Mouse (Mus musculus) CH12.LX (cell line): ENCODE results near the gene Matn1. TPM values are rescaled to one million over a fixed set of nuclear protein-coding genes. Genes with fewer than 3 reads are reported as not detected.

Experiments used
- DNase-seq: peaks from one replicate; pipeline ENCODE4 v3.0.0-alpha.2; 2013; ENCODE audit errors: extremely low read depth
- H3K27ac ChIP-seq: 2 replicates; pipeline ENCODE4 v1.5.1; 2012; ENCODE audit warnings: low read depth, mild to moderate bottlenecking, control low read depth, moderate library complexity; ENCODE audit not compliant: insufficient read depth
- H3K27me3 ChIP-seq: replicated peaks from 2 replicates; pipeline ENCODE3; 2012; ENCODE audit warnings: inconsistent platforms
- H3K36me3 ChIP-seq, 2 experiments: replicated peaks in 1 of 2; 2 replicates each; pipeline versions ENCODE3 to v1.6.1; 2012; ENCODE audit warnings: inconsistent platforms in 1 of 2, low read length in 1 of 2, mild to moderate bottlenecking in 1 of 2, mixed read lengths in 1 of 2, moderate library complexity in 1 of 2; ENCODE audit not compliant: control insufficient read depth in 1 of 2, insufficient read depth in 1 of 2
- H3K4me1 ChIP-seq, 2 experiments: 2 replicates each; pipeline ENCODE4 v1.6.1; 2012; ENCODE audit warnings: inconsistent platforms in 1 of 2, moderate library complexity in 1 of 2; ENCODE audit not compliant: insufficient read depth in 2 of 2, control insufficient read depth in 1 of 2
- H3K4me2 ChIP-seq: 2 replicates; pipeline ENCODE4 v1.6.1; 2012; ENCODE audit warnings: low read depth, mild to moderate bottlenecking, control low read depth; ENCODE audit not compliant: poor library complexity, insufficient read depth, severe bottlenecking
- H3K4me3 ChIP-seq, 3 experiments: fragments of 150-350 bp in 1 of 3; sonication (generic) in 1 of 3; replicated peaks in 1 of 3; 2 replicates each; pipeline versions ENCODE3 to v1.5.1; 2011 to 2012; ENCODE audit warnings: low read depth in 2 of 3, low read length in 2 of 3, mild to moderate bottlenecking in 2 of 3, moderate library complexity in 2 of 3, control low read depth in 1 of 3, improper control_type of control experiment in 1 of 3, inconsistent platforms in 1 of 3, mixed read lengths in 1 of 3; ENCODE audit not compliant: poor library complexity in 1 of 3
- H3K79me2 ChIP-seq: replicated peaks from 2 replicates; pipeline ENCODE4 v1.6.1; 2012; ENCODE audit warnings: mild to moderate bottlenecking, moderate library complexity; ENCODE audit not compliant: control insufficient read depth, poor library complexity, insufficient read depth, severe bottlenecking; ENCODE audit errors: extremely low read depth
- H3K9ac ChIP-seq: 2 replicates; pipeline ENCODE4 v1.6.1; 2012; ENCODE audit warnings: low read depth, mild to moderate bottlenecking, control low read depth, moderate library complexity; ENCODE audit not compliant: insufficient read depth
- H3K9me3 ChIP-seq: replicated peaks from 2 replicates; pipeline ENCODE3; 2012; ENCODE audit warnings: low read length, inconsistent platforms, mixed read lengths
- BHLHE40 ChIP-seq: IDR thresholded peaks from 2 replicates; pipeline ENCODE4 v1.6.1; 2011; ENCODE audit warnings: mild to moderate bottlenecking, low read depth, low read length, improper control_type of control experiment
- CHD1 ChIP-seq: IDR thresholded peaks from 2 replicates; pipeline ENCODE4 v1.6.1; 2012; ENCODE audit warnings: low read depth, low read length, improper control_type of control experiment, inconsistent platforms
- CHD2 ChIP-seq: IDR thresholded peaks from 2 replicates; pipeline ENCODE4 v1.6.1; 2011; ENCODE audit warnings: low read length, improper control_type of control experiment
- ELF1 ChIP-seq: IDR thresholded peaks from 2 replicates; pipeline ENCODE4 v1.6.1; 2014; ENCODE audit warnings: low read depth, mild to moderate bottlenecking, inconsistent platforms, low read length, improper control_type of control experiment
- EP300 ChIP-seq: IDR thresholded peaks from 2 replicates; pipeline ENCODE4 v1.6.1; 2011; ENCODE audit warnings: low read length, improper control_type of control experiment
- GABPA ChIP-seq: IDR thresholded peaks from 2 replicates; pipeline ENCODE4 v1.6.1; 2012; ENCODE audit warnings: low read depth, low read length, improper control_type of control experiment, inconsistent platforms; ENCODE audit not compliant: insufficient replicate concordance
- IRF4 ChIP-seq: IDR thresholded peaks from 2 replicates; pipeline ENCODE4 v1.6.1; 2014; ENCODE audit warnings: low read depth, mild to moderate bottlenecking, inconsistent platforms, low read length, improper control_type of control experiment
- JUN ChIP-seq: IDR thresholded peaks from 2 replicates; pipeline ENCODE4 v1.6.1; 2011; ENCODE audit warnings: low read depth, mild to moderate bottlenecking, low read length, improper control_type of control experiment, moderate library complexity; ENCODE audit not compliant: insufficient read depth
- MAX ChIP-seq: IDR thresholded peaks from 2 replicates; pipeline ENCODE4 v1.6.1; 2011; ENCODE audit warnings: low read length, improper control_type of control experiment
- MAZ ChIP-seq: IDR thresholded peaks from 2 replicates; pipeline ENCODE4 v1.6.1; 2012; ENCODE audit warnings: low read depth, mild to moderate bottlenecking, inconsistent platforms, low read length, improper control_type of control experiment, moderate library complexity
- MEF2A ChIP-seq: IDR thresholded peaks from 2 replicates; pipeline ENCODE4 v1.6.1; 2014; ENCODE audit warnings: low read depth, mild to moderate bottlenecking, inconsistent platforms, low read length, improper control_type of control experiment, borderline replicate concordance
- MYC ChIP-seq: IDR thresholded peaks from 2 replicates; pipeline ENCODE4 v1.6.1; 2011; ENCODE audit warnings: low read depth, mild to moderate bottlenecking, improper control_type of control experiment, low read length
- NELFE ChIP-seq: IDR thresholded peaks from 2 replicates; pipeline ENCODE4 v1.6.1; 2011; ENCODE audit warnings: low read depth, low read length, improper control_type of control experiment
- NRF1 ChIP-seq: IDR thresholded peaks from 2 replicates; pipeline ENCODE4 v1.6.1; 2014; ENCODE audit warnings: low read depth, mild to moderate bottlenecking, inconsistent platforms, low read length, improper control_type of control experiment, moderate library complexity
- PAX5 ChIP-seq: IDR thresholded peaks from 2 replicates; pipeline ENCODE4 v1.6.1; 2012; ENCODE audit warnings: low read length, inconsistent platforms, mixed read lengths
- POLR2A ChIP-seq: IDR thresholded peaks from 2 replicates; pipeline ENCODE4 v1.6.1; 2011; ENCODE audit warnings: low read depth, mild to moderate bottlenecking, improper control_type of control experiment, low read length
- POLR2AphosphoS2 ChIP-seq: IDR thresholded peaks from 2 replicates; pipeline ENCODE4 v1.6.1; 2011; ENCODE audit warnings: low read depth, low read length, improper control_type of control experiment
- RAD21 ChIP-seq: IDR thresholded peaks from 2 replicates; pipeline ENCODE4 v1.6.1; 2011; ENCODE audit warnings: low read depth, mild to moderate bottlenecking, low read length, improper control_type of control experiment, moderate library complexity
- RCOR1 ChIP-seq: conservative IDR thresholded peaks from 2 replicates; pipeline ENCODE4 v1.6.1; 2012; ENCODE audit warnings: low read depth, mild to moderate bottlenecking, inconsistent platforms, low read length, improper control_type of control experiment
- SIN3A ChIP-seq: IDR thresholded peaks from 2 replicates; pipeline ENCODE4 v1.6.1; 2012; ENCODE audit warnings: low read length, improper control_type of control experiment, inconsistent platforms
- SMC3 ChIP-seq: IDR thresholded peaks from 2 replicates; pipeline ENCODE4 v1.6.1; 2011; ENCODE audit warnings: low read depth, low read length, improper control_type of control experiment
- TBP ChIP-seq: conservative IDR thresholded peaks from 2 replicates; pipeline ENCODE4 v1.6.1; 2011; ENCODE audit warnings: low read depth, low read length, improper control_type of control experiment
- TCF12 ChIP-seq: IDR thresholded peaks from 2 replicates; pipeline ENCODE4 v1.6.1; 2014; ENCODE audit warnings: low read depth, mild to moderate bottlenecking, inconsistent platforms, low read length, improper control_type of control experiment
- UBTF ChIP-seq: IDR thresholded peaks from 2 replicates; pipeline ENCODE4 v1.6.1; 2012; ENCODE audit warnings: low read depth, mild to moderate bottlenecking, inconsistent platforms, low read length, improper control_type of control experiment, moderate library complexity
- USF1 ChIP-seq: IDR thresholded peaks from 2 replicates; pipeline ENCODE4 v1.6.1; 2014; ENCODE audit warnings: low read depth, mild to moderate bottlenecking, inconsistent platforms, low read length, improper control_type of control experiment
- USF2 ChIP-seq: conservative IDR thresholded peaks from 2 replicates; pipeline ENCODE4 v1.6.1; 2011; ENCODE audit warnings: low read depth, low read length, improper control_type of control experiment
- ZC3H11A ChIP-seq: IDR thresholded peaks from 2 replicates; pipeline ENCODE4 v1.6.1; 2012; ENCODE audit warnings: low read depth, mild to moderate bottlenecking, inconsistent platforms, low read length, improper control_type of control experiment
- ZKSCAN1 ChIP-seq: IDR thresholded peaks from 2 replicates; pipeline ENCODE4 v1.6.1; 2012; ENCODE audit warnings: low read depth, inconsistent platforms, low read length, improper control_type of control experiment, borderline replicate concordance
- ZNF384 ChIP-seq: IDR thresholded peaks from 2 replicates; pipeline ENCODE4 v1.6.1; 2012; ENCODE audit warnings: low read depth, low read length, improper control_type of control experiment, inconsistent platforms
- dilution Hi-C: fragments of 300-500 bp; cut with MboI; formaldehyde crosslinking; loops from 2 replicates; pipeline ENCODE4 v1.14.3; 2020; ENCODE audit warnings: low sequenced_read_pairs; ENCODE audit not compliant: extremely low pct_unique_long_range_greater_than_20kb, extremely low pct_ligation_motif_present
- in situ Hi-C: fragments of 300-500 bp; cut with MboI; formaldehyde crosslinking; loops from 3 replicates; pipeline ENCODE4 v1.14.3; 2019; ENCODE audit warnings: low sequenced_read_pairs, low pct_ligation_motif_present, low pct_unique_long_range_greater_than_20kb, mixed read lengths
- polyA plus RNA-seq: library from polyadenylated mRNA; unstranded; fragments of >175 nt; gene quantifications from 2 replicates; pipeline ENCODE4 v1.2.1, GENCODE M21; 2012; ENCODE audit warnings: low read depth; ENCODE audit not compliant: insufficient read length
- total RNA-seq, 2 experiments: library from RNA; depleted of rRNA; stranded (reverse); fragments of 300-350 nt in 1 of 2; fragments of >200 nt in 1 of 2; gene quantifications; 2 replicates each; pipeline ENCODE4 v1.2.3; 2012 to 2014

Gene Matn1
- total and polyA plus RNA-seq, 3 experiments = 0.52 to 3.5 (median 0.76) TPM

- dilution Hi-C loops (no loop called here), in situ Hi-C loops (loop anchor here (5.0 kb wide), 1 partner anchor 37 kb away; no protein-coding TSS in a partner anchor)
- H3K9ac ChIP-seq = peak overlapping the region; percentile 67
- DNase-seq = no peak
- TF ChIP-seq GABPA = no peak
- no peak for TF ChIP-seq MYC
- no peak for TF ChIP-seq POLR2A
- TF ChIP-seq RAD21 = no peak
- no peak for TF ChIP-seq CHD2
- no peak for TF ChIP-seq POLR2AphosphoS2
- TF ChIP-seq IRF4 = no peak
- TF ChIP-seq SMC3 = no peak
- TF ChIP-seq MAZ = no peak
- TF ChIP-seq TCF12 = no peak
- no peak for TF ChIP-seq RCOR1
- no peak for TF ChIP-seq MEF2A
- TF ChIP-seq USF1 = no peak
- no peak for TF ChIP-seq ELF1
- no peak for TF ChIP-seq ZKSCAN1
- no peak for TF ChIP-seq USF2
- TF ChIP-seq JUN = no peak
- TF ChIP-seq NRF1 = no peak
- peak overlapping the region; percentile 89 for H3K27ac ChIP-seq
- H3K4me1 ChIP-seq = peaks cover 67 to 91% of the 10 kb centered on the region in 2 experiments
- peak overlapping the region in 1 of 3 experiments; percentile 8 for H3K4me3 ChIP-seq
- H3K27me3 ChIP-seq = peaks cover 2% of the 10 kb centered on the region
- H3K9me3 ChIP-seq = no peaks in the 10 kb centered on the region
- H3K36me3 ChIP-seq = no peaks in the 10 kb centered on the region
- H3K4me2 ChIP-seq = peak overlapping the region; percentile 52
- no peaks in the 10 kb centered on the region for H3K79me2 ChIP-seq
These were observed 43.4 kb upstream of the Matn1 start for GRCm38 (mm10) chr4:130900746-130901145.

GRCm38 (mm10) chr4:130902289-130902781, 41.9 kb upstream of the Matn1 start:
- Histone ChIP-seq H3K79me2 (no peaks in the 10 kb centered on the region), H3K4me3 (no peak overlapping the region), H3K27me3 (no peaks in the 10 kb centered on the region), H3K9me3 (no peaks in the 10 kb centered on the region), H3K4me1 (peaks cover 65 to 98% of the 10 kb centered on the region in 2 experiments), H3K36me3 (no peaks in the 10 kb centered on the region), H3K9ac (peak overlapping the region; percentile 45), H3K4me2 (peak overlapping the region; percentile 39), H3K27ac (peak overlapping the region; percentile 98)
- in situ Hi-C loops = loop anchor here (5.0 kb wide), 1 partner anchor 35 kb away; no protein-coding TSS in a partner anchor
- dilution Hi-C loops = no loop called here
- DNase-seq = peak; percentile 80
- TF ChIP-seq EP300 (peak; percentile 46; the same call in 1 of the 2 replicates), ZC3H11A (no peak), ZNF384 (no peak), JUN (no peak), NRF1 (no peak), RAD21 (no peak), MYC (no peak; the same call in 1 of the 2 replicates), IRF4 (no peak), ZKSCAN1 (no peak), BHLHE40 (peak; percentile 80), CHD2 (peak; percentile 75), RCOR1 (no peak), PAX5 (no peak), TBP (no peak), CHD1 (no peak), MEF2A (0 out of 2 replicates have a peak, but pooled peaks have one; percentile 27), TCF12 (peak; percentile 49; the same call in 1 of the 2 replicates), POLR2A (no peak), NELFE (no peak), MAX (0 out of 2 replicates have a peak, but pooled peaks have one; percentile 39), POLR2AphosphoS2 (no peak), UBTF (0 out of 2 replicates have a peak, but pooled peaks have one; percentile 49), MAZ (peak; percentile 36; the same call in 1 of the 2 replicates), ELF1 (no peak), USF1 (no peak), SIN3A (peak; percentile 38; the same call in 1 of the 2 replicates)
